Mouse (Mus musculus) Patski (cell line): ENCODE data around the gene Spa17. TPM values are rescaled to one million over a fixed set of nuclear protein-coding genes. Genes with fewer than 3 reads are reported as not detected.

ENCODE experiments used
- ATAC-seq: fragments of 100-300 bp; one replicate; pipeline ENCODE4 v1.8.0; 2021
- CTCF ChIA-PET: fragments of 350-600 bp; sonication (Branson Sonifier 250); formaldehyde crosslinking; loops from one replicate; lab custom pipeline; 2022; ENCODE audit warnings: inconsistent platforms; lab: Charles Lee
- POLR2A ChIA-PET: fragments of 350-600 bp; sonication (Branson Sonifier 250); formaldehyde crosslinking; loops from one replicate; lab custom pipeline; 2022; ENCODE audit warnings: antibody characterized with exemption, inconsistent platforms; lab: Charles Lee
- DNase-seq: peaks from one replicate; pipeline ENCODE4 v3.0.0-alpha.2; 2011; ENCODE audit warnings: low read depth, low spot score
- H3K27me3 ChIP-seq: fragments of 371-371 bp; one replicate; pipeline ENCODE4 v1.5.1; 2021
- CTCF ChIP-seq: fragments of 100-300 bp; IDR thresholded peaks from one replicate; pipeline ENCODE4 v1.5.1; 2021
- in situ Hi-C: fragments of 300-500 bp; cut with MboI; formaldehyde crosslinking; loops from 3 replicates; pipeline ENCODE4 v1.11.1; 2018; ENCODE audit warnings: low pct_unique_long_range_greater_than_20kb, mixed read lengths
- polyA plus RNA-seq: library from polyadenylated mRNA; unstranded; gene quantifications from one replicate; pipeline ENCODE4 v1.2.3, GENCODE M21; 2021

Spa17 gene
- polyA plus RNA-seq, 1 experiment from 2014 or later: 11.6 TPM

GRCm38 (mm10) chr9:37595570-37595969, 18.0 kb downstream of the Spa17 start:
- ChIA-PET CTCF (no interaction called here), POLR2A (no interaction called here)
- in situ Hi-C loops: no loop called here
- TF ChIP-seq CTCF: no peak
- ATAC-seq (no peak), DNase-seq (no peak)
- no peaks in the 10 kb centered on the region for H3K27me3 ChIP-seq

GRCm38 (mm10) chr9:37593690-37594089, 19.8 kb downstream of the Spa17 start:
- in situ Hi-C loops: no loop called here
- ATAC-seq (no peak), DNase-seq (no peak)
- peaks cover 3% of the 10 kb centered on the region for H3K27me3 ChIP-seq
- TF ChIP-seq CTCF: no peak
- ChIA-PET CTCF (interaction anchor here (1.1 kb wide), 1 partner anchor 9 kb away, joined by 4 read pairs; no protein-coding TSS in a partner anchor), POLR2A (no interaction called here)

- ATAC-seq (no peak), DNase-seq (no peak)
- in situ Hi-C loops: no loop called here
- ChIA-PET CTCF (interaction anchor here (1.8 kb wide), 1 partner anchor 10 kb away, joined by 4 read pairs; no protein-coding TSS in a partner anchor), POLR2A (no interaction called here)
- TF ChIP-seq CTCF: no peak
- H3K27me3 ChIP-seq: peaks cover 3% of the 10 kb centered on the region
Measured at GRCm38 (mm10) chr9:37592633-37593032, 20.9 kb downstream of the Spa17 start.

- no peak for DNase-seq
- no peak for ATAC-seq
- CTCF ChIA-PET: interaction anchor here (0.7 to 1.8 kb wide), 2 partner anchors 11 to 25 kb away, joined by 3 to 4 read pairs; no protein-coding TSS in a partner anchor
- peaks cover 3% of the 10 kb centered on the region for H3K27me3 ChIP-seq
- no peak for TF ChIP-seq CTCF
- POLR2A ChIA-PET: no interaction called here
- in situ Hi-C loops: no loop called here
Measured at GRCm38 (mm10) chr9:37592025-37592424, 21.5 kb downstream of the Spa17 start.

- H3K27me3 ChIP-seq: peaks cover 9% of the 10 kb centered on the region
- POLR2A ChIA-PET: no interaction called here
- CTCF ChIA-PET: no interaction called here
- TF ChIP-seq CTCF: no peak
- in situ Hi-C loops: no loop called here
- no peak for ATAC-seq
- DNase-seq: no peak
Measured at GRCm38 (mm10) chr9:37590381-37590780, 23.1 kb downstream of the Spa17 start.

GRCm38 (mm10) chr9:37586718-37587117, 26.8 kb downstream of the Spa17 start:
- peaks cover 23% of the 10 kb centered on the region for H3K27me3 ChIP-seq
- in situ Hi-C loops: no loop called here
- DNase-seq (no peak), ATAC-seq (no peak)
- ChIA-PET CTCF (no interaction called here), POLR2A (no interaction called here)
- no peak for TF ChIP-seq CTCF

- no peak for TF ChIP-seq CTCF
- DNase-seq (no peak), ATAC-seq (no peak)
- CTCF ChIA-PET: no interaction called here
- in situ Hi-C loops: no loop called here
- POLR2A ChIA-PET: no interaction called here
- H3K27me3 ChIP-seq: peaks cover 36% of the 10 kb centered on the region
Measured at GRCm38 (mm10) chr9:37583594-37583993, 29.9 kb downstream of the Spa17 start.

- CTCF ChIA-PET: interaction anchor here (0.9 to 1.3 kb wide), 3 partner anchors 15 to 27 kb away, joined by 3 read pairs; no protein-coding TSS in a partner anchor
- in situ Hi-C loops: no loop called here
- peak; percentile 51 for DNase-seq
Measured at GRCm38 (mm10) chr9:37576436-37576930, 37.0 kb downstream of the Spa17 start.

GRCm38 (mm10) chr9:37572204-37572876, 41.2 kb downstream of the Spa17 start:
- DNase-seq (no peak), ATAC-seq (no peak)
- in situ Hi-C loops: no loop called here
- no peak for TF ChIP-seq CTCF
- POLR2A ChIA-PET: no interaction called here
- H3K27me3 ChIP-seq: peaks cover 65% of the 10 kb centered on the region
- CTCF ChIA-PET: no interaction called here

More at GRCm38 (mm10) chr9:37576436-37576930, 37.0 kb downstream of the Spa17 start:
- no peak for TF ChIP-seq CTCF
- POLR2A ChIA-PET: no interaction called here
- H3K27me3 ChIP-seq: peaks cover 59% of the 10 kb centered on the region
- peak; percentile 95 for ATAC-seq

GRCm38 (mm10) chr9:37569231-37569835, 44.2 kb downstream of the Spa17 start:
- ChIA-PET POLR2A (interaction anchor here (0.9 kb wide), 1 partner anchor 18 kb away, joined by 4 read pairs; no protein-coding TSS in a partner anchor), CTCF (interaction anchor here (1.1 kb wide), 2 partner anchors 13 to 28 kb away, joined by 3 read pairs; partner anchors contain the start of gene Siae)
- no peak for TF ChIP-seq CTCF
- in situ Hi-C loops: no loop called here
- DNase-seq: no peak
- ATAC-seq: no peak
- peaks cover 57% of the 10 kb centered on the region for H3K27me3 ChIP-seq
